Mouse (Mus musculus): Measurements from ENCODE around the gene Gjc1.

The Gjc1 gene

GRCm38 (mm10) chr11:102771916-102772714, 47.4 kb downstream of the Gjc1 start:
- DNase-seq (ENCODE audit: low read depth): no peak

GRCm38 (mm10) chr11:102770662-102771435, 48.7 kb downstream of the Gjc1 start:
- no peak for DNase-seq (ENCODE audit: low read depth)

- no peak for DNase-seq (ENCODE audit: low read depth)
These were observed 49.4 kb downstream of the Gjc1 start for GRCm38 (mm10) chr11:102769993-102770661.

GRCm38 (mm10) chr11:102769141-102769540, 50.4 kb downstream of the Gjc1 start:
- no peak for DNase-seq (ENCODE audit: low read depth)

GRCm38 (mm10) chr11:102767055-102767670, 52.3 kb downstream of the Gjc1 start:
- DNase-seq (ENCODE audit: low read depth): no peak

- DNase-seq (ENCODE audit: low read depth): no peak
These were observed 54.1 kb downstream of the Gjc1 start for GRCm38 (mm10) chr11:102765416-102765815.

GRCm38 (mm10) chr11:102763009-102763767, 56.3 kb downstream of the Gjc1 start:
- no peak for DNase-seq (ENCODE audit: low read depth)

- no peak for DNase-seq (ENCODE audit: low read depth)
These were observed 57.3 kb downstream of the Gjc1 start for GRCm38 (mm10) chr11:102762248-102762647.

- DNase-seq (ENCODE audit: low read depth): no peak
These were observed 57.9 kb downstream of the Gjc1 start, which contains the start of gene Adam11 for GRCm38 (mm10) chr11:102761309-102762210. TSS of gene Adam11 (plus strand) at chr11:102761439.

- DNase-seq (ENCODE audit: low read depth): no peak
These were observed 58.6 kb downstream of the Gjc1 start for GRCm38 (mm10) chr11:102760805-102761308.

GRCm38 (mm10) chr11:102758977-102759376, 60.5 kb downstream of the Gjc1 start:
- DNase-seq (ENCODE audit: low read depth): peak; percentile 31

- DNase-seq (ENCODE audit: low read depth): no peak
These were observed 64.1 kb downstream of the Gjc1 start for GRCm38 (mm10) chr11:102755391-102755790.

- no peak for DNase-seq (ENCODE audit: low read depth)
These were observed 65.1 kb downstream of the Gjc1 start for GRCm38 (mm10) chr11:102754416-102754815.

GRCm38 (mm10) chr11:102753591-102754324, 65.7 kb downstream of the Gjc1 start:
- DNase-seq (ENCODE audit: low read depth): no peak

- DNase-seq (ENCODE audit: low read depth): no peak
These were observed 66.5 kb downstream of the Gjc1 start for GRCm38 (mm10) chr11:102752896-102753590.

GRCm38 (mm10) chr11:102749712-102750111, 69.8 kb downstream of the Gjc1 start:
- DNase-seq (ENCODE audit: low read depth): no peak

All from 416B (cell line).